37 mouse cellular contexts compared by ENCODE assay signal in the genomic region with DNA sequence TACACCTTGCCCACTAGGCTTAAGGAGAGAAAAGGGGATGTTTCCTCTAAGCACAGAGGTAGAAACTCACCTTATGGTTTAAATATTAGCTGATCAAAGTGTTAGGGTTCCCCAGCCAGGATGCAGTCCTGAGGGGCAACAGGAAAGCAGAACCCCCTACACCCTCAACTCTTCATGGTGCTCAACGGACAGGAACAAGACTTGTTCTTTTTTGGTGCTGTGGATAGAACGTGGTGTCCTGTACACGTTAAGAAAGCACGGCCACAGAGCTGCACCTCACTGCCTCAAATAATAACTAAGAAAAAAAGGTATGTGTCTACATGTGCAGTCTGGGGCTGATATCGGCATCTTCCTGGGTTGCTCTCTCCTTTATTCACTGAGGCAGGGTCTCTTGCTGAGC. TPM values are rescaled to one million over a fixed set of nuclear protein-coding genes. Genes with fewer than 3 reads are reported as not detected.
"Had no signal": no experiment of that assay in that cellular context is flagged by ENCODE, and none has a peak within 500 bp of the region (broad histone marks: within the 10 kb centered on the region; RNA-seq: fewer than 3 reads in every experiment).

No protein-coding gene starts in this region.

- H3K27me3 ChIP-seq: limb, embryonic 12.5 days; limb, embryonic 15.5 days; liver, embryonic 15.5 days; midbrain, embryonic 13.5 days; midbrain, embryonic 15.5 days had no signal

- H3K9ac ChIP-seq: limb, embryonic 12.5 days; limb, embryonic 13.5 days; limb, embryonic 15.5 days; liver, embryonic 12.5 days; liver, embryonic 13.5 days; liver, embryonic 14.5 days; liver, embryonic 15.5 days; liver, postnatal 0 days; lung, embryonic 14.5 days; lung, embryonic 15.5 days; midbrain, embryonic 12.5 days; midbrain, embryonic 13.5 days; midbrain, embryonic 15.5 days had no signal

- DNase-seq: left cerebral cortex, postnatal 4 days; liver; liver, embryonic 13.5 days; liver, postnatal 0 days; lung, adult 18-20 months; lung, adult 2 months; lung, embryonic 14.5 days; lung, postnatal 10 days; lung, postnatal 14 days; lung, postnatal 36 days; lung, postnatal 4 days; midbrain, embryonic 14.5 days had no signal

- H3K4me3 ChIP-seq: limb, embryonic 10.5 days; limb, embryonic 12.5 days; limb, embryonic 13.5 days; limb, embryonic 15.5 days; liver, embryonic 12.5 days; liver, embryonic 13.5 days; liver, embryonic 15.5 days; lung, embryonic 15.5 days; megakaryocyte, embryonic 14.5 days; midbrain, embryonic 10.5 days; midbrain, embryonic 12.5 days; midbrain, embryonic 13.5 days; midbrain, embryonic 15.5 days; myocyte had no signal

- H3K36me3 ChIP-seq: limb, embryonic 10.5 days; limb, embryonic 12.5 days; limb, embryonic 13.5 days; limb, embryonic 15.5 days; liver, embryonic 12.5 days; liver, embryonic 13.5 days; liver, embryonic 15.5 days; lung, embryonic 15.5 days; midbrain, embryonic 10.5 days; midbrain, embryonic 12.5 days; midbrain, embryonic 13.5 days; midbrain, embryonic 15.5 days had no signal

- H3K27ac ChIP-seq: limb, embryonic 10.5 days; limb, embryonic 12.5 days; limb, embryonic 13.5 days; limb, embryonic 15.5 days; liver, embryonic 12.5 days; liver, embryonic 13.5 days; liver, embryonic 14.5 days; liver, embryonic 15.5 days; lung, embryonic 15.5 days; macrophage; midbrain, embryonic 10.5 days; midbrain, embryonic 12.5 days; midbrain, embryonic 13.5 days; midbrain, embryonic 15.5 days had no signal

- H3K9me3 ChIP-seq: limb, embryonic 10.5 days; limb, embryonic 12.5 days; limb, embryonic 13.5 days; limb, embryonic 15.5 days; liver, embryonic 12.5 days; liver, embryonic 13.5 days; liver, embryonic 15.5 days; lung, embryonic 15.5 days; midbrain, embryonic 10.5 days; midbrain, embryonic 12.5 days; midbrain, embryonic 13.5 days; midbrain, embryonic 15.5 days had no signal

- ATAC-seq: liver, embryonic 12.5 days; liver, postnatal 0 days; lung, postnatal 0 days; midbrain, embryonic 13.5 days; midbrain, embryonic 15.5 days; midbrain, embryonic 16.5 days had no signal

- H3K4me2 ChIP-seq: limb, embryonic 12.5 days; limb, embryonic 13.5 days; limb, embryonic 15.5 days; liver, embryonic 11.5 days; liver, embryonic 12.5 days; liver, embryonic 13.5 days; liver, embryonic 15.5 days; lung, embryonic 14.5 days; lung, embryonic 15.5 days; midbrain, embryonic 11.5 days; midbrain, embryonic 12.5 days; midbrain, embryonic 13.5 days; midbrain, embryonic 15.5 days had no signal

- H3K4me1 ChIP-seq: limb, embryonic 12.5 days; limb, embryonic 13.5 days; limb, embryonic 15.5 days; liver, embryonic 13.5 days; megakaryocyte, embryonic 14.5 days; midbrain, embryonic 10.5 days; midbrain, embryonic 12.5 days; midbrain, embryonic 13.5 days; midbrain, embryonic 15.5 days had no signal

RNA-seq across cellular contexts. Expression of a gene that starts 53.3 kb away (rescaled TPM):
- total RNA-seq: left cerebral cortex, postnatal 10 days; megakaryocyte progenitor cell, adult 5-6 weeks; megakaryocyte, adult 5-6 weeks; midbrain, postnatal 0 days; monocyte, adult 5-6 weeks had no signal
- polyA plus RNA-seq: liver, embryonic 12.5 days; liver, embryonic 13.5 days; liver, embryonic 14.5 days; liver, embryonic 15.5 days; liver, embryonic 16.5 days; macrophage; midbrain, embryonic 12.5 days; myocyte had no signal
